Mouse (Mus musculus): ENCODE results near the gene Eci2. TPM values are rescaled to one million over a fixed set of nuclear protein-coding genes. Genes with fewer than 3 reads are reported as not detected.
"Not testable (repeated sequence)": the region's sequence is repeated elsewhere in the genome, so short reads cannot be mapped to it uniquely, and the experiment has no call there.

Eci2 gene
- polyA plus RNA-seq, 1 experiment from 2014 or later: 131 TPM

DNA sequence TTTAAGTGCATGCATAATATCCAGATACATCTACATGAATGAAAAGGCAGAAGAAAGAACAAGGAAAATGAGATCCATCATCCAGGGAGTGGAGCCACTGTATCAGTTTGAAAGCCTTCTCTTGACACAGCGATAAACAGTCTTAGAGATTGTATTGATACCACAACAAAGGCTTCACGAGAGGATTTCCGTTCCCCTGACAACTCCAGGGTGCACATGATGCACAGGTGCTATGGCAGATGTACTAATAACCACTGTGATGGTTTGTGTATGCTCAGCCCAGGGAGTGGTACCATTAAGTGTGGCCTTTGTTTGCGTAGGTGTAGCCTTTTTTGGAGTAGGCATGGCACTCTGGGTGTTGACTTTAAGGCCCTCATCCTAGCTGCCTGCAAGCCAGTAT is 70.0 kb downstream of the Eci2 start:
- no peak overlapping the region for H3K27ac ChIP-seq
- WGBS: 88% methylated on average over 4 of the region's 4 CpGs
- no peaks in the 10 kb centered on the region for H3K9me3 ChIP-seq (replicated peaks)
- no peaks in the 10 kb centered on the region for H3K4me1 ChIP-seq
- no peak overlapping the region for H3K4me2 ChIP-seq
- no peak for ATAC-seq (replicated peaks; ENCODE audit: low FRiP score)
- H3K4me3 ChIP-seq (replicated peaks): no peak overlapping the region
- H3K36me3 ChIP-seq: no peaks in the 10 kb centered on the region
- no peak overlapping the region for H3K9ac ChIP-seq
- H3K27me3 ChIP-seq: no peaks in the 10 kb centered on the region

DNA sequence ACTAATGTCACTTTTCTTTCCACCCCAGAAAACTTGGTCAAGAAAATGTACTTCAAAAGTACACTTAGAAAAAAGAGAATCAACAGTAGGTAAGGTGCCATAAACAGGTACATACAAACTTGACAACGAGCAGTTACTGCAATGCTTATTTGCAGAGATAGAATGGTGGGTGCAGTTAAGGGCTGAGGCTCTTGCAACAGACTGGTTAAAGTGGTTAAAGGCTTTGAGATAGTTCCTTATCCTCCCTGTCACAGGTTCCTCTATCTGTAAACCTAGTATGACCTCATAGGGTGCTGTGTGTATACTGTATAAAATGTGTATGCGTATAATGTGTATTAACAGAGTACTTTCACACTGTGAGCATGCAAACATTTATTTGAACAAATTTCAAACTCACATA is 75.5 kb downstream of the Eci2 start:
- not testable (repeated sequence) for H3K4me3 ChIP-seq (replicated peaks)

DNA sequence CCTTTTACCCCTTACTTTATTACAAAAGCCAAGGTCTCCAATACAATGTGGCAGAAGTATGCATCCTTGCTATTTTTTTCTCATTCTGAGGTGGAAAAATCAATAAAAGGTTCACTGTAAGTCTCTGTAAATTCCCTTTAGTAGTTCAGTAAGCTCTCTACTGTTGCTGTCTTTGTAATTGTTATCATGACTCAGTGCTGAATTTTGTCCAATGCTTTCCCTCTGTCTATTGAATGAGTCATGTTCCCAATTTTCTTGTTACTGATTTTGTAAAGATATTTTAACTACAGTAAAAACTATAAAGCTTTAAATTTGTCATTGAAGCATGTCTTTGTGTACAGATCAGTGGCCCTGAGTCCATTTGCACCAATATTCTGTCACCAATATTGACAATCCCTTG is 84.5 kb downstream of the Eci2 start:
- H3K4me1 ChIP-seq: no peaks in the 10 kb centered on the region
- no peaks in the 10 kb centered on the region for H3K27me3 ChIP-seq
- no peaks in the 10 kb centered on the region for H3K9me3 ChIP-seq (replicated peaks)
- H3K9ac ChIP-seq: no peak overlapping the region
- no peak for ATAC-seq (replicated peaks; ENCODE audit: low FRiP score)
- no peak overlapping the region for H3K4me2 ChIP-seq
- no peak overlapping the region for H3K4me3 ChIP-seq (replicated peaks)
- no peaks in the 10 kb centered on the region for H3K36me3 ChIP-seq
- H3K27ac ChIP-seq: no peak overlapping the region

More for the DNA sequence above, 75.5 kb downstream of the Eci2 start:
- not testable (repeated sequence) for H3K9ac ChIP-seq; H3K27me3 ChIP-seq; H3K9me3 ChIP-seq (replicated peaks); ATAC-seq (replicated peaks; ENCODE audit: low FRiP score); H3K27ac ChIP-seq; H3K4me2 ChIP-seq; H3K4me1 ChIP-seq; H3K36me3 ChIP-seq
- WGBS: 91% methylated on average over 2 of the region's 2 CpGs

DNA sequence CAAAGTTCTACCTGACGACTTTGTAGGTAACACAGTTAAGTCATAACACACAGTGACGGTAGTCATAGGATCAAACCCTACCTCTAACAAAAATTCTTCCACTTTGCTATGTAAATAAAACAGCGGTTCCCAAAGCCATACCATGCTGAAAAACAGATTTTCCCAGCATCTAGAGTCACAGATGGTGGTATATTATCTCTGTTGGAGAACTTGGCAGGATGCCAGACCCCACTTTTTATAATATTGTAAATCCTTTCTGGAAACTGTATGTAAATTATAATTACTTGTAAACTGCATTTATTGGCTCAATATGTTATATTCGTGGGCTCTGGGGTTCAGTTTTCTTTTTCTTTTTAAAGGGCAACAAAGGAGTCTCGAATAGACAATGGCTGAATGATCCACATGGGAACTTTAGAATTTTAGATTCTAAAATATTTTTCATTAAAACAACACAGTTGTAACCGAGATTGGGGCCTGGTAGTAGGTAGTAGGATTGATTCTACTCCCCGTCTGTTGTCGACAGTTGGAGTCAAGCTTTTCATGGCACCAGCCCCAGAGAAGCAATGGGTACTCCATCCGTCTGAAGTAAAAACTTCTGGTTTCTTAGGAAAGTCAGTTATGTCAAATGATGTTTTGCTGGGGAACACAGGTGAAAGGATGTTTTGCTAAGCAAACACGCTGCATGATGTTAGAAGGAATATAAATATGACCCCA is 91.8 kb downstream of the Eci2 start:
- Histone ChIP-seq H3K9ac (no peak overlapping the region), H3K27me3 (no peaks in the 10 kb centered on the region), H3K4me3 (replicated peaks) (no peak overlapping the region), H3K9me3 (replicated peaks) (no peaks in the 10 kb centered on the region), H3K4me2 (no peak overlapping the region), H3K4me1 (no peaks in the 10 kb centered on the region), H3K36me3 (no peaks in the 10 kb centered on the region), H3K27ac (no peak overlapping the region)
- ATAC-seq (replicated peaks; ENCODE audit: low FRiP score): no peak
- WGBS: 75% methylated on average over 10 of the region's 10 CpGs

Other genes starting within 250 kb of the Eci2 start
- gene Prpf4b, start 151.8 kb downstream of the Eci2 start, polyA plus RNA-seq (2015; fragmentation: Nextera tagmentation; extraction: Ambion mirVana): 71.8 and 76.7 TPM in 2 replicates
- gene Fam217a, start 102.8 kb downstream of the Eci2 start, polyA plus RNA-seq (2015; fragmentation: Nextera tagmentation; extraction: Ambion mirVana): 4.4 and 4.5 TPM in 2 replicates
- gene 4933417A18Rik, start 102.7 kb downstream of the Eci2 start, polyA plus RNA-seq (2015; fragmentation: Nextera tagmentation; extraction: Ambion mirVana): not detected in 2 replicates
- 3.8 and 4.2 TPM in 2 replicates for gene Eci3, start 63.3 kb downstream of the Eci2 start, polyA plus RNA-seq (2015; fragmentation: Nextera tagmentation; extraction: Ambion mirVana)